Mouse (Mus musculus) gastrocnemius, postnatal 10 days (tissue): ENCODE results near the gene Cldn4. TPM values are rescaled to one million over a fixed set of nuclear protein-coding genes. Genes with fewer than 3 reads are reported as not detected.
A peak's percentile ranks its signal among the peaks of the same experiment; 100 is the strongest.
"Not testable (repeated sequence)": the region's sequence is repeated elsewhere in the genome, so short reads cannot be mapped to it uniquely, and the experiment has no call there.

ENCODE experiments used
- DNase-seq: peaks from one replicate; pipeline ENCODE4 v3.0.0; 2021; ENCODE audit warnings: mixed read lengths
- total RNA-seq, 2 experiments: library from RNA; stranded (reverse); gene quantifications; 2 replicates each; pipeline ENCODE4 v1.2.3; 2021

Cldn4 gene
- total RNA-seq, 2 experiments from 2014 or later, result not detected

DNA sequence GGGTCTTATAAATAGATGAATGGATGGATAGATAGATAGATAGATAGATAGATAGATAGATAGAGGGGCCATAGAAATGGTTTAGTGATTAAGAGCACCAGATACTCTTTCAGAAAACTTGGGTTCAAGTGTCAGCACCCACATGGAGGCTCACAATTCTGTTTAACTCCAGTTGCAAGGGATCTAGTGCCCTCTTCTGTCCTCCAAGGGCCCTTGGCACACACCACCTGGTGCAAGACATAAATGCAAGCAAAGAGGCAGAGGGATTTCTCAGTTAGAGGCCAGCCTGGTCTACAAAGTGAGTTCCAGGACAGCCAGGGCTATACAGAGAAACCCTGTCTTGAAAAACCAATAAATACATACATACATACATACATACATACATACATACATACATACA is 17.9 kb upstream of the Cldn4 start:
- not testable (repeated sequence) for DNase-seq

- DNase-seq, result no peak
Measured at GRCm38 (mm10) chr5:134963546-134963945, 16.8 kb upstream of the Cldn4 start.

- no peak for DNase-seq
Measured at GRCm38 (mm10) chr5:134961519-134961918, 14.8 kb upstream of the Cldn4 start.

- no peak for DNase-seq
Measured at GRCm38 (mm10) chr5:134960430-134960829, 13.7 kb upstream of the Cldn4 start.

DNA sequence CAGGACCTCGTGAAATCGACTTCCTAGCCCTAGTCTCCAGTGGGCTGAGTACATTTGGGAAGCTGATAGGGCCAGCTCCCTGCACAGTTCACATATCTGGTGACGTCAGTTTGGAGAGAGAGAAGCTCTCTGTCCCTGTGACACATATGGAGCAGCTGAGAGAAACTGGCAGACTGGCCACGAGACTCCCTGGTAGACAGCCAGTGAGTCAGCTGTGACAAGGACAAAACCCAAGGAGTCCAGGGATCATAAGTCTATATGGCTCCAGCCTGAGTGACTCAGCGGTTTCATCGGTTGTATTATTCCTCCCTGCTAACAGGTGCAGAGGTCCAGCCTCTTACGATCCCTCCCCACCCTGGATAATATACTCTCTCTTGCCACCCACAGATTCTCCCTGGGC is 12.4 kb upstream of the Cldn4 start:
- no peak for DNase-seq

DNA sequence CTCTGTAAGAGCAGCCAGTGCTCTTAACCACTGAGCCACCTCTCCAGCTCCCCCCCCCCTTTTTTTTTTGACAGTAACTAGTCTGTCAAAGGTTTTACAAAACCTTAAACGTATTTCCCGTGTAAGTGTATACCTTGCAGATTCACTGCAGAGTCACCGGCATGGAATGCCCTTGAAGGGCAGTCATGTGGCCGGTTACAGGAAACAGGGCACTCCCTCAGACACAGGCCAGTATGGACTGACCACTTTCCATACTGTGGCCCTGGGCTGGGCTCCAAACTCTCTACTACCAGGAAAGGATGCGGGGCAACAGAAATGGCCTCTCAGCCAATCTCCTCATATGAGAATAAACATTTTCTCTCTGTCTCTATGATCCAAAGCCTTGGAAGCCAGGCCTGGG is 8.8 kb upstream of the Cldn4 start:
- DNase-seq, result no peak

- no peak for DNase-seq
Measured at GRCm38 (mm10) chr5:134951053-134951884, 4.5 kb upstream of the Cldn4 start.

DNA sequence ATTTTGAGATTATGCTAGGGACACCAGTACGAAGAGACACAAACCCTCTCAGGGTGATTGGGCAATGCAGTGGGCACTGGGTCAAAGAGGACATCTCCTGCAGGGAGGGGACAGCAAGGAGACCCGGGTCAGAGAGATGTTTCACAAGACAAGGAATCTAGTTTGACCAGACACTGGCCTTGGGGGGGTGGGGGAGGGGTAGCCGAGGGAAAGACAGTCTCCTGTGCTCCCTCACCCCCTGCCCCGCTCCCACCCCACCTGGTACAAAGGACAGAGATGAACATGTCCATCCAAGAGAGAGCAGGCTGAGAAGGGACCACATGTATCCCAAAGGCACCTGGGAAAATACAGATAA is 1.3 kb upstream of the Cldn4 start:
- no peak for DNase-seq

DNA sequence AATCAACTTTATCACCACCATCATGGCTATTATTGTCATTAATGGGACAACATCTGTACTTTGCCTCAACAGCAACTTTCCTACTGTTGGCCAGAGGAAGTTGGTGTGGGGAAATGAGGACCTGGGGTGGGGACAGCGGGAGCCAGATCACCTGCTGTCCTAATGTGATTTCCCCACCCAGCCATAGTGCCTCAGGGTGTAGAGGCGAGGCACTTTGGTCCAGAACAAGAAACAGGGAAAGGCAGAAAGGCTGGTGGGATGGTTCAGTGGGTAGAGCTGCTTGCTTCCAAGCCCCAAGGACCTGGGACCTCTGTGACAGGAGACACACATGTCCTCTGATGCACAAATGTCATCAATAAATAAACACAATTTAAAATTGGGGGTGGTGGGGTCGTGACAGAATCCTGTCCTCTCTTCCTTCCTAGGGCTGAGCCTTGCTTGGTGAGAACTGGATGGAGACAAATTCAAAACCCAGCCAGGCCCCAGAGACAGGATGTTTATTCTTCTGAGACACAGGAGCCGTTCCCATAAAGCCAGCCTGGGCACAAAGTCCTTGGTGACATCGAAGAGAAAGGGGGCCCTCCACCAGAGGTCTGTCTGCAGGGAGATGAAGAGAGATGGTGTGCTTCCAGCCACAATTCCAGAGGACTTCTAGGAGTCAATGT is 818 bp upstream of the Cldn4 start:
- DNase-seq, result no peak

DNA sequence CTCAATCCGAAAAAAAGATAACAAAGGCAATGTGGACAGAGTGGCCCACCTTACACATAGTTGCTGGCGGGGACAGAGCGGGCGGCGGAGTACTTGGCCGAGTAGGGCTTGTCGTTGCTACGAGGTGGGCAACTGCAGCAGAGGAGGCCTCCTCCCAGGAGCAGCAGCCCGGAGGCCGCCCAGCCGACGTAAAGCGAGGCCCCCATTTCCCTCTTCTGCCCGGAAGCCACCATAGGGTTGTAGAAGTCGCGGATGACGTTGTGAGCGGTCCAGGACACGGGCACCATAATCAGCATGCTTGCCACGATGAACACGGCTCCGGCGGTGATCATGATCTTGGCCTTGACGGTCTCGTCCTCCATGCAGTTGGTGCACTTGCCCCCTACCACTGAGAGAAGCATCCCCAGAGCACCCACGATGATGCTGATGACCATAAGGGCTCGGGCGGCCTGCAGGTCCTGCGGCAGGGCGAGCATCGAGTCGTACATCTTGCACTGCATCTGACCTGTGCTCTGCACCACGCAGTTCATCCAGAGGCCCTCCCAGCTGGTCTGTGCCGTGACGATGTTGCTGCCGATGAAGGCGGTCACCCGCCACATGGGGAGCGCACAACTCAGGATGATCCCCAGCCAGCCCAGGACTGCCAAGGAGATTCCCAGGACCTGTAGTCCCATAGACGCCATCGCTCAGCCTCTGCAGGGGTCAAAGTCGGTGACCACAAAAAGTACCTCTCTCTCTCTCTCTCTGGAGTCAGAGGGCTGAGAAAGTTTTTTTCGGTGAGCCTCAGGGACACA is 474 bp downstream of the Cldn4 start:
- no peak for DNase-seq

DNA sequence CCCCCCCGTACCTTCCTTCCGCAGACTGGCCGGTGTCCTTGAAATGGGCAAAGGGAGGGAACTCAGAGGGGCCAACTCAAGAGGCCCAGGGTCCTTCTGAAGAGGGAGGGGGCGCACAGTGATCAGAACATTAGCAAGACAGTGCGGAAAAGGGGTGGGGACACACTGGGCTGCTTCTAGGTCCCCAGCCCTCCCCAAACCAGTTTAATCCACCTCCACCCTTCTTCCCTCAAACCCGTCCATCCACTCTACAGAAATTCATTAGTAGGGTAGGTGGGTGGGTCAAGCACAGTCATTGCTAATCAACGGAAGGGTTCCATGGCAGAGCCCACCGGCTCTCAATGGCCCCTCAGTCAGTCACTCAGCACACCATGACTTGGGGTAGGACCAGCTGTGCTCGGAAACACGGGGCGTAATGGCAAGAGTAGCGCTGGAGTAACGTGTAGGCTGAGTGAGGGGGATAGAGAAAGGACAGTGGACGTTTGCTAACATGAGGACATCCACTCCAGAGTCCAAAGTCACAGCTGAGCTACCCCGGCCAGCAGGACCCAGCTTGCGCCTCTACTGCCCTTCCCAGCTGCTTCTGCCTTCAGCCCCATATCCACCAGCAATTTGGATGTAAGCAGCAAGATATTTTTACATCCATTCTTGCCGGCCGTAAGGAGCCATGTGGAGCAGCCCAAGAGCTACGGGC is 1.3 kb downstream of the Cldn4 start:
- no peak for DNase-seq

DNA sequence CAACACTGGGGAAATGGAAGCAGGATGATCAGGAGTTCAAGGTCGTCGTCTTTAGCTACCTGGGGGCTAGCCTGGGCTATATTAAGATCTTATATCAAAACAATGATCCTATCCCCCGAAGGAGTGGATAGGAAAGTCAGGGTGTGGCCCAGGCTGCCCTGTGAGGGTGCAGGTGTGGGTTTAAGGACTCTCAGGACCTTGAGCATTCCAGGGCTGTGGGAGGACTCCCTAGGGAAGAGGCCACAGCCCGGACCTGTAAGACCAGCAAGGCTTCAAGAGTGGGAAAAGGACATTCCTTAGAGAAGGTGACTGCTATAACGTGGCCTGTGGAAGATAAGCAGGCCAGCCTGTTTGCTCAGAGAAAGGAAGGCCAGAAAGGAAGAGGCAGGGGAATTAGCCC is 2.6 kb downstream of the Cldn4 start:
- DNase-seq, result no peak

- DNase-seq, result no peak
Measured at GRCm38 (mm10) chr5:134942740-134943139, 4.0 kb downstream of the Cldn4 start.

- no peak for DNase-seq
Measured at GRCm38 (mm10) chr5:134941472-134942209, 5.1 kb downstream of the Cldn4 start.

GRCm38 (mm10) chr5:134939554-134939953 is 7.2 kb downstream of the Cldn4 start:
- DNase-seq, result not testable (repeated sequence)

DNA sequence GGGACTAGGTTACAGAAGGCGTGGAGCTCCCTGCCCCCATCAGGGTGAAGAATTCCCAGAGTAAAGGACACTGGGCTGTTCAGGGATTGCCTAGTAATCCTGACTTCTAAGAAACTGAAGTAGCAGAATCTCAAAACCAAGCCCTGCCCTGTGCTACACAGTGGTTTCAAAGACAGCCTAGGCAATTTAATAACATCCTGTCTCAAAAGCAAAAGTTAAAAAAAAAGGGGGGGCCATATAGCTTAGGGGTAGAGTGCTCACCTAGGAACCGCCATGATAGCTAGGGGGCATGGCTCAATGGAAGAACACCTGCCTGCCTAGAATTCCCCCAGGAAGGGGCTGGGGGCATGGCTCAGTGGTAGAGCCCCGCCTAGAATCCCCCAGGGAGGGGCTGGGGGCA is 7.7 kb downstream of the Cldn4 start:
- DNase-seq, result no peak

DNA sequence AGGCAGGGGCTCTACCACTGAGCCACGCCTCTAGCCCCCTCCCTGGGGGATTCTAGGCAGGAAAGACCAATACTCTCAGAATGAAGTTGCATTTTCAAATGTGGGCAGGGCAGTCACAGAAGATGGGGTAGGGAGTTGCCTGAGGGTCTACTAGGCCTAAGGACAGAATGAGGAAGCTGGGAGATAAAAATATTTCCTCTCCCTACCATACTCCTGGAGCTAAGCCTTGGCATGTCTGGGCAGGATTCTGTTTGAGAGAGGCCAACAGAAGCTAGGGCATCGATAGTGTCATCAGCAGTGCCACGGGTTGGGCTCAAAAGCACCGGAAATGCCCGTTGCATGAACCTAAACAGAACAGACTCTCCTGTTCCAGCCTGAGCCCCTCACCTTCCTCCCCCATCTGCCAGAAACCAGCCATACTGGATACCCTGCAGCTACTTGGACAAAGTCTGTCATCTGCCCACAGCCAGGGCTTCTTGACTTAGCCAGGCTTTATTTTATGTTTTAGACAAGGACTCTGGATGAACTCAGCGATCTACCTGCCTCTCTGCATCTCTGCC is 10.0 kb downstream of the Cldn4 start:
- no peak for DNase-seq

DNA sequence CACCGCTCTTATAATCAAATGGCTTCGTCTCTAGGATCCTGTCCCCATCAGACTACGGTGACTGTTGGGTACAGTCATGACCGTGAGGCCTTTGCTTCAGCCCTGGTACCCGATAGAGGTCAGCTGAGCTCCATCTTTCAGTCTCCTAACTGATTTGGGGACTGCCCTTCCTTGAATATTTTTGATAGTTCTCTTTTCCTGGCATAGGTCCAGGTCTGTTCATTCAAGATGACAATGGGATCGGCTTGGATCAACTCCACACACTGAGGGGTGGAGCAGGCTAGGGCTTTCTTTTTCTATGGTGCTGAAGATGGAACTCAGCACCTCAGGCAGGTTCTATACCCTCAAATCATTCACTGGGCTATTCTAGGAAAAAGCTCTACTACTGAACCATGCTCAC is 10.7 kb downstream of the Cldn4 start:
- DNase-seq, result no peak

- DNase-seq, result no peak
Measured at GRCm38 (mm10) chr5:134934666-134935065, 12.1 kb downstream of the Cldn4 start.

DNA sequence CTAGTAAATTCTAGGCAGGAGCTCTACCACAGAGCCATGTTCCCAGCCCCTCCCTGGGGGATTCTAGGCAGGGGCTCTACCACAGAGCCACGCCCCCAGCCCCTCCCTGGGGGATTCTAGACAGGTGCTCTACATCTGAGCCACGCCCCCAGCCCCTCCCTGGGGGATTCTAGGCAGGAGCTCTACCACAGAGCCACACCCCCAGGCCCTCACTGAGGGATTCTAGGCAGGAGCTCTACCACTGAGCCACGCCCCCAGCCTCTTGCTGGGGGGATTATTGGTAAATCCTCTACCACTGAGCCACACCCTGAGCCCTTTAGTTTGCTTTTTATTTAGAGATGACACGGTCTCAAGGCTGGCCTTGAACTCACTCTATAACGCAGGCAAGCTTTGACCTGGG is 13.0 kb downstream of the Cldn4 start:
- not testable (repeated sequence) for DNase-seq

DNA sequence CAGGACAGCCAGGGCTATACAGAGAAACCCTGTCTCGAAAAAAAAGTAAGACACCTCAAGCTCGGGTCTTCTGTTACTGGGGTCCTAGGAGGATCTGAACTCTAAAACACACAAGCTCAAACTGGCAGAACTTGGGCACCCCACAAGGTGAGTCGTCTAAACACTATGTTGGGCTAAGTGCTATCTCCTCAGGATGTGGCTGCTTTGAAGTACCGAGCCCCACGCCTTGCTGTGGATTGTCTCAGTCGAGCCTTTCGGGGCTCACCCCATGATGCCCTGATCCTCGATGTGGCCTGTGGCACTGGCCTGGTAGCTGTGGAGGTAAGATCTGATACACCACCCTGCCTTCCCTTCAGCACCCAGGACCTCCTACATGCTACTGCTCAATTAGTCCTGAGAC is 13.5 kb downstream of the Cldn4 start:
- DNase-seq, result no peak

GRCm38 (mm10) chr5:134932903-134933276 is 13.8 kb downstream of the Cldn4 start:
- DNase-seq, result peak; percentile 53
